Mouse (Mus musculus) heart, adult 2 months (tissue): ENCODE results near the gene Pxn. TPM values are rescaled to one million over a fixed set of nuclear protein-coding genes. Genes with fewer than 3 reads are reported as not detected.
A peak's percentile ranks its signal among the peaks of the same experiment; 100 is the strongest.

Experiments used
- DNase-seq, 2 experiments: peaks; one replicate each; pipeline ENCODE4 v3.0.0; 2021
- H3K27ac ChIP-seq: fragments of 200-600 bp; 2 replicates; pipeline ENCODE4 v1.8.1; 2022
- H3K27me3 ChIP-seq: fragments of 200-500 bp; 2 replicates; pipeline ENCODE4 v1.6.1; 2012; ENCODE audit warnings: mild to moderate bottlenecking, low read length, inconsistent platforms, mixed read lengths; ENCODE audit not compliant: control insufficient read depth, insufficient read depth
- H3K36me3 ChIP-seq: fragments of 200-500 bp; 2 replicates; pipeline ENCODE4 v1.6.1; 2012; ENCODE audit warnings: low read length, inconsistent platforms; ENCODE audit not compliant: control insufficient read depth, insufficient read depth
- H3K4me1 ChIP-seq: fragments of 200-500 bp; 2 replicates; pipeline ENCODE4 v1.6.1; 2011; ENCODE audit warnings: low read length; ENCODE audit not compliant: control insufficient read depth, insufficient read depth
- H3K4me3 ChIP-seq: fragments of 200-600 bp; 2 replicates; pipeline ENCODE4 v1.8.1; 2022
- H3K79me2 ChIP-seq: fragments of 200-500 bp; replicated peaks from 2 replicates; pipeline ENCODE4 v1.6.1; 2012; ENCODE audit warnings: mild to moderate bottlenecking, inconsistent platforms, low read length, moderate library complexity, mixed read lengths; ENCODE audit not compliant: control insufficient read depth, insufficient read depth
- H3K9ac ChIP-seq: fragments of 200-500 bp; 2 replicates; pipeline ENCODE4 v1.6.1; 2012; ENCODE audit warnings: low read depth, mild to moderate bottlenecking, control low read depth, inconsistent platforms, low read length, mixed read lengths
- CTCF ChIP-seq: fragments of 200-600 bp; IDR thresholded peaks from 2 replicates; pipeline ENCODE4 v1.8.1; 2022; ENCODE audit warnings: antibody characterized with exemption, mild to moderate bottlenecking, moderate library complexity
- EP300 ChIP-seq: fragments of 200-500 bp; IDR thresholded peaks from 2 replicates; pipeline ENCODE4 v1.6.1; 2011; ENCODE audit warnings: low read depth, low read length, control low read depth; ENCODE audit not compliant: insufficient read depth
- POLR2A ChIP-seq: fragments of 200-500 bp; IDR thresholded peaks from 2 replicates; pipeline ENCODE4 v1.6.1; 2011; ENCODE audit warnings: mild to moderate bottlenecking, low read depth, low read length, control low read depth; ENCODE audit not compliant: insufficient read depth
- WGBS: fragments of 180-500 bp; shearing (Covaris S2); methylation state at CpG from one replicate; pipeline ENCODE4 v1.1.7; 2018; 5-methylcytosine and 5-hydroxymethylcytosine counted together
- intact Hi-C: fragments of 180-260 bp; cut with DNase I; formaldehyde crosslinking; loops from one replicate; pipeline ENCODE4 v1.15.1; 2025
- polyA plus RNA-seq: library from polyadenylated mRNA; depleted of rRNA; stranded (reverse); fragments of >200 nt; gene quantifications from 2 replicates; pipeline ENCODE4 v1.2.3, GENCODE M21; 2012
- total RNA-seq, 2 experiments: library from RNA; stranded (reverse); gene quantifications; 2 replicates each; pipeline ENCODE4 v1.2.3; 2021

Gene Pxn
- total and polyA plus RNA-seq, 3 experiments: 35.9 to 51.9 (median 37.1) TPM

DNA sequence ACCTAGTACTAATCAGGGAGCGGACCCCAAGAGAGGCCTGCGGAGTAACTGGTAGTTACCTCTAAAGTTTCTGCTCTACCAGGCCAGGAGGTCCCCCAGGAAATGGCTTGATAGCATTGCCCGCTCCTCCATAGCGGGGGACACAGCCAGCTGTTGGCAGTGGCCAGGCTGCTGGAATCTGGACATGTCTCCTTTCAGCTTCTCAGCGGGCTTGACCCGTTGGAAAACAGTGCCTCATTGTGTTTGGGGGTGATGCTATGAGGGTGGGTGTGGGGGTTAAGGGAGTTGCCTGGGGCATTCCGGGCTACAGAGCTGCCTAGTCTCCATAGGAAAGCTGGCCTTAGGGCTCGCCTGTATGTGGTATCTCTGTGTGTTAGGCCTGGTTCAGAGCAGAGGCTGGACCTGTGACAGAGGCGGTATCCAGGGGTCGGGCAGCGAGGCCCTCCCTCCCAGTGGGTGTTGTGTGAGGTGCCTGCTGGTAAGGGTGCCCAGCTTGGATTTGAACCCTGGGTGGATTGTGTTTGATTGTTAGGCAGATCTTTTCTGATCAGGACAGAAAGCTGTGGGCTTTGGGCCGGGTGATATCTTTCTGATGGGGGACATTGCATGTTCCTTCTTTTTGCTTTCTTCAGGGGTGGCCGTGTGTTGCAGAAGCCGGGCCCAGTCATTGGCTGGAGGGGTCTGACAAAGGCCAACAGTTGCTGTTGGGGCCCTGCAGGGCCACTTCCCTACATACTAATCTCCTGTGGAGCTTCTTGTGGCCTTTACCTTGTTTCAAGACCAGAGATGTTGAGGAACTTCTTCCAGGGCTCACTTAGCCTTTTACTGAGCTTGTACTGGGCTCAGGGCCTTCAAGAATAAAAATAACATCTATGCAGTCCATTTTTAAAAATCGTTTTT lies 3.6 kb downstream of the Pxn start:
- intact Hi-C loops: loop anchor here (2.0 kb wide), 1 partner anchor 13 kb away; no protein-coding TSS in a partner anchor
- WGBS: 42% methylated on average over 15 of the region's 15 CpGs
- peaks cover 28% of the 10 kb centered on the region for H3K4me1 ChIP-seq
- H3K27me3 ChIP-seq: no peaks in the 10 kb centered on the region
- peak overlapping the region; percentile 47 for H3K9ac ChIP-seq
- no peak for TF ChIP-seq EP300
- no peak for TF ChIP-seq CTCF
- no peak for TF ChIP-seq POLR2A
- H3K4me3 ChIP-seq: peak overlapping the region; percentile 96
- H3K27ac ChIP-seq: peak overlapping the region; percentile 98
- peak; percentile 50 to 67 for DNase-seq
- peaks cover 22% of the 10 kb centered on the region for H3K79me2 ChIP-seq
- H3K36me3 ChIP-seq: no peaks in the 10 kb centered on the region; the same call in 1 of the 2 replicates

DNA sequence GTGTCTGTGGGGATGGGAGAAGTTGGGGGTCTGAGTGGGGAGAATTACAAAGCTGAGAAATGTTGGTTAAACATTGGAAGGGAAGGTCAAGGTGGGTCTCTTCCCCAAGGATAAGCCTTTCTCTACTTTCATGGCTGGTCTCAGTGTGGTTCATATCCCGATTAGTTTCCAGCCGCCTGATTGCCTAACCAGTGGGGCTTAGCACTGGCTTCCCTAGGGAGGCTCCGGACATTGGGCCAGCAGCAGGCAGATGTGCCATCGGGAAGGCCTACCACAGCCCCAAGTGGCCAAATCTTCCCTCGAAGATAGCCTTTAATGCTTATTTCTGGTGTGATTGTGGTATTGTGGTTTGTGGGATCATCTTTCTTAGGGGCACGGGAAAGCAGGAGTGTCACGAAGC lies 5.9 kb downstream of the Pxn start:
- Histone ChIP-seq H3K4me1 (peaks cover 32% of the 10 kb centered on the region), H3K36me3 (no peaks in the 10 kb centered on the region; the same call in 1 of the 2 replicates), H3K4me3 (no peak overlapping the region), H3K27ac (peak overlapping the region; percentile 38; the same call in 1 of the 2 replicates), H3K79me2 (peaks cover 17% of the 10 kb centered on the region), H3K27me3 (no peaks in the 10 kb centered on the region), H3K9ac (no peak overlapping the region)
- no peak for DNase-seq
- intact Hi-C loops: no loop called here
- TF ChIP-seq POLR2A (no peak), EP300 (no peak), CTCF (no peak)
- WGBS: 74% methylated on average over 7 of the region's 7 CpGs

DNA sequence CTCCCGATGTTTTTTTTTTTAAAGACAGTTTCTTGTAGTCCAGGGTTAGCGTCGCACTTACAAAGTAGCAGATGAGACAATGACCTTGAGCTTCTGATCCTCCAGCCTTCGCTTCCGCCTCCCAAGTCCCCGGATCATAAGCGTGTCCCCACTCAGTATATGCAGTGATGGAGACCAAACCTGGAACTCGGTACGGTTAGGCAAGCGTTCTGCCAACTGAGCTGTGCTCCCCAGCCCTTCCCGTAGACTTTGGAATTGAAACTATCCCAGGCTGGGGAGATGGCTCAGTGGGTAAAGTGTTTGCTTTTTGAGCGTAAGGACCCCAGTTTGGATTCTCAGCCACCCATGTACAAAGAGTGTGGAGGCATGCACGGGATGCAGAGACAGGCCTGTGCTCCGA lies 6.8 kb downstream of the Pxn start:
- intact Hi-C loops: no loop called here
- no peak for TF ChIP-seq EP300
- TF ChIP-seq POLR2A: no peak
- no peak for TF ChIP-seq CTCF
- peaks cover 13% of the 10 kb centered on the region for H3K79me2 ChIP-seq
- no peaks in the 10 kb centered on the region for H3K27me3 ChIP-seq
- no peak overlapping the region for H3K9ac ChIP-seq
- WGBS: 80% methylated on average over 14 of the region's 14 CpGs
- H3K4me1 ChIP-seq: peaks cover 33% of the 10 kb centered on the region
- DNase-seq: no peak
- peak overlapping the region; percentile 12; the same call in 1 of the 2 replicates for H3K27ac ChIP-seq
- no peaks in the 10 kb centered on the region; the same call in 1 of the 2 replicates for H3K36me3 ChIP-seq
- no peak overlapping the region for H3K4me3 ChIP-seq

DNA sequence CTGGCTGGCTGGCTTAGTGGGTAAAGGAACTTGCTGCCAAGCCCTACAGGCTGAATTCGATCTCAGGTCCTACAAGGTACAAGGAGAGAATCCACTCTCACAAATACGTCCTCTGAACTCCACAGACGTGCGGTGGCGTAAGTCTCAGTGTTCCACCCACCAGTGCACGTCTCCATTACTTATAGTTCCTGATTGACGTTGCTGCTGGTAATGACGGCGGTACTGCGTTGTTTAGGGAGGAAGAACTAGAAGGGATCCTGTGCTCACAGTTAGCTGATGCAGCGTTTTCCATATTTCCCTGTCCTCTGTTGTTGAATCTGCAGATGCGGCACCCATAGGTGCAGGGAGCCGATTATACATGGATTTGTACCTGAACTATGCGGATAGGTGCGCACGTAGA lies 7.2 kb downstream of the Pxn start:
- TF ChIP-seq EP300 (no peak), POLR2A (no peak), CTCF (no peak)
- Histone ChIP-seq H3K4me1 (peaks cover 33% of the 10 kb centered on the region), H3K27ac (peak overlapping the region; percentile 93; the same call in 1 of the 2 replicates), H3K27me3 (no peaks in the 10 kb centered on the region), H3K36me3 (no peaks in the 10 kb centered on the region; the same call in 1 of the 2 replicates), H3K4me3 (no peak overlapping the region), H3K9ac (no peak overlapping the region), H3K79me2 (peaks cover 11% of the 10 kb centered on the region)
- 85% methylated on average over 16 of the region's 16 CpGs for WGBS
- DNase-seq: peak in 1 of 2 experiments; percentile 52
- intact Hi-C loops: loop anchor here (2.0 kb wide), 1 partner anchor 17 kb away; no protein-coding TSS in a partner anchor

DNA sequence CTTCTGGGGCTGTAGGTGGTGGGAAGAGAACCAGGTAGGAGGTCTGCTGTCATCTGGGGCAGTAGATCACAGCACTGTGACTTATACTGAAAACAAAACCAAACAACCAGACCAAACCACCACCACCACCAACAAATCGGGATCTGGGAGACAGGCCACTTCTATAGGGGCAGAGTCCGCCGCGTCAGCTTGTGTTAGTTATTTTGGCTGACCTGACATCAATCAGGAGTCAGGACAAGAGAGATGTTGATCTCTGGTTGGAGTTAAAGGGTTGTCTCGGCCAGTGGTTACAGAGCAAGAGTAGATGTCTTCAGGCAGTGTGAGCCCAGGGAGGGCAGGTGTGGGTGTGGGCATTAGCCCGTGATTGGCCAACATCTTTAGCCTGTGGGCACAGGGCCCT lies 7.9 kb downstream of the Pxn start:
- TF ChIP-seq EP300: no peak
- no peak for TF ChIP-seq POLR2A
- TF ChIP-seq CTCF: no peak
- intact Hi-C loops: loop anchor here (2.0 kb wide), 1 partner anchor 16 kb away; no protein-coding TSS in a partner anchor
- H3K9ac ChIP-seq: peak overlapping the region; percentile 57
- peak overlapping the region; percentile 93 for H3K27ac ChIP-seq
- H3K27me3 ChIP-seq: no peaks in the 10 kb centered on the region
- DNase-seq: no peak
- WGBS: 63% methylated on average over 6 of the region's 6 CpGs
- peaks cover 12% of the 10 kb centered on the region for H3K79me2 ChIP-seq
- peaks cover 36% of the 10 kb centered on the region for H3K4me1 ChIP-seq
- no peaks in the 10 kb centered on the region; the same call in none of the 2 replicates for H3K36me3 ChIP-seq
- no peak overlapping the region for H3K4me3 ChIP-seq
